Mouse (Mus musculus) heart, embryonic 12.5 days (tissue): ENCODE data around the gene Nnmt. TPM values are rescaled to one million over a fixed set of nuclear protein-coding genes. Genes with fewer than 3 reads are reported as not detected.

ENCODE experiments used
- ATAC-seq: fragments of 200-750 bp; cut with Nextera tagmentation; 2 replicates; pipeline ENCODE4 v1.8.0; 2017; ENCODE audit warnings: moderate TSS enrichment, moderate library complexity; ENCODE audit not compliant: insufficient number of reproducible peaks, low FRiP score
- H3K27ac ChIP-seq: fragments of 300-500 bp; sonication (generic); 2 replicates; pipeline ENCODE4 v1.5.1; 2016; ENCODE audit warnings: mild to moderate bottlenecking, moderate library complexity; ENCODE audit not compliant: poor library complexity, severe bottlenecking
- H3K27me3 ChIP-seq: fragments of 300-500 bp; sonication (generic); replicated peaks from 2 replicates; pipeline ENCODE4 v1.6.1; 2016; ENCODE audit warnings: mild to moderate bottlenecking, moderate library complexity
- H3K36me3 ChIP-seq: fragments of 300-500 bp; sonication (generic); 2 replicates; pipeline ENCODE4 v1.6.1; 2016; ENCODE audit warnings: mild to moderate bottlenecking, moderate library complexity
- H3K4me1 ChIP-seq: fragments of 300-500 bp; sonication (generic); replicated peaks from 2 replicates; pipeline ENCODE4 v1.6.1; 2016; ENCODE audit warnings: mild to moderate bottlenecking
- H3K4me2 ChIP-seq: fragments of 300-500 bp; sonication (generic); 2 replicates; pipeline ENCODE4 v1.6.1; 2016; ENCODE audit warnings: mild to moderate bottlenecking, moderate library complexity
- H3K4me3 ChIP-seq: fragments of 300-500 bp; sonication (generic); 2 replicates; pipeline ENCODE4 v1.5.1; 2016; ENCODE audit warnings: mild to moderate bottlenecking
- H3K9ac ChIP-seq: fragments of 300-500 bp; sonication (generic); 2 replicates; pipeline ENCODE4 v1.6.1; 2016; ENCODE audit warnings: mild to moderate bottlenecking, moderate library complexity
- H3K9me3 ChIP-seq: fragments of 300-500 bp; sonication (generic); replicated peaks from 2 replicates; pipeline ENCODE4 v1.6.1; 2016; ENCODE audit warnings: mild to moderate bottlenecking, moderate library complexity
- WGBS: fragments of 180-500 bp; shearing (Covaris S2); methylation state at CpG from one replicate; pipeline ENCODE4 v1.1.7; 2016; 5-methylcytosine and 5-hydroxymethylcytosine counted together
- polyA plus RNA-seq: library from polyadenylated mRNA; unstranded; fragments of >200 nt; fragmentation: Nextera tagmentation; extraction: Ambion mirVana; gene quantifications from 2 replicates; pipeline ENCODE4 v1.2.1, GENCODE M21; 2016

Nnmt gene
- polyA plus RNA-seq, 1 experiment from 2014 or later = 3.3 TPM

GRCm38 (mm10) chr9:48619268-48619667, 14.3 kb upstream of the Nnmt start:
- Histone ChIP-seq H3K27me3 (peaks cover 20% of the 10 kb centered on the region), H3K4me2 (no peak overlapping the region), H3K4me1 (peaks cover 7% of the 10 kb centered on the region), H3K9ac (no peak overlapping the region), H3K27ac (no peak overlapping the region), H3K4me3 (no peak overlapping the region), H3K9me3 (peaks cover 5% of the 10 kb centered on the region; the same call in 1 of the 2 replicates), H3K36me3 (no peaks in the 10 kb centered on the region)
- no peak for ATAC-seq
- WGBS = 76% methylated on average over 1 of the region's 1 CpGs

DNA sequence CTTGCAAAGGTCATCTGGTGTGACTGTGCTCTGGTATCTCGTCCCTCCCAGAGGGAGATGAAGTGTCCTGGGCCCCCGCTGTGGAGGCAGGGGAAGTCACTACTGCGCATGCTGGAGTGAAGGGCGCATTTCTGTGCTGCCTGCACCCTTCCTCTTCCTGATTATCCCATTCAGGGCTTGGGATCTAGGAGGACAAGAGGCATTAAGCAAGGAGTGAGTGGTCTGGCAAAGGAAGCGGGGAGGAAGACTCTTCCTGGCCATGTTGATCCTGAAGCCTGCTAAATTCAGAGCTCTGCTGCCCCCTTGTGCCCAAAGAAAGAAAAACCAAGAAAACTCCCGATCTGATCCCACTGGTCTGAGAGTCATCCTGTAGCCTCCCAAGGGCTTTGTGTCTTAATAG, 13.6 kb upstream of the Nnmt start:
- no peak overlapping the region for H3K27ac ChIP-seq
- H3K4me1 ChIP-seq = peaks cover 7% of the 10 kb centered on the region
- peaks cover 20% of the 10 kb centered on the region for H3K27me3 ChIP-seq
- H3K9me3 ChIP-seq = peaks cover 5% of the 10 kb centered on the region; the same call in 1 of the 2 replicates
- 10% methylated on average over 6 of the region's 6 CpGs for WGBS
- H3K9ac ChIP-seq = no peak overlapping the region
- ATAC-seq = no peak
- peak overlapping the region; percentile 67 for H3K4me2 ChIP-seq
- H3K36me3 ChIP-seq = no peaks in the 10 kb centered on the region
- H3K4me3 ChIP-seq = peak overlapping the region; percentile 32

DNA sequence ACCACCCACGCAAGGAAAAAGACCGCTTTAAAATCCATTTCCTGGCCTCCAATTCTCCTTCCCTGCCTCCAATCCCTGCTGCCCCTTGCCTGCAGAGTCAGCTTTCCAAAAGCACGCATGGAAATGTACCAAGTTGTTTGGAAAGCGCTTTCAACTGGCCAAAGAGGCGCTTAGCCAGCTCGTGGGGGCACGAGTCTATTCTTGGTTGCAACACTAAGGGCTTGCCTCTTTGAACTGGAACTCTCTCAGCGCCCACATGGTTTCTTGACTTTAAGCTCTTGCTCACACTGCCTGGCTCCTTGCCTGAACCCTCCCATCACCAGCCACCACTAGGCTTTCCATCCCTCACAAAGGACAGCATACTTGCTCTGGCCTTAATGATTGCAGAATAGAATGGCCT, 13.2 kb upstream of the Nnmt start:
- Histone ChIP-seq H3K4me1 (peaks cover 7% of the 10 kb centered on the region), H3K9ac (no peak overlapping the region), H3K9me3 (peaks cover 5% of the 10 kb centered on the region; the same call in 1 of the 2 replicates), H3K4me2 (peak overlapping the region; percentile 67), H3K4me3 (no peak overlapping the region), H3K36me3 (no peaks in the 10 kb centered on the region), H3K27ac (no peak overlapping the region), H3K27me3 (peaks cover 20% of the 10 kb centered on the region)
- 56% methylated on average over 8 of the region's 8 CpGs for WGBS
- ATAC-seq = no peak

DNA sequence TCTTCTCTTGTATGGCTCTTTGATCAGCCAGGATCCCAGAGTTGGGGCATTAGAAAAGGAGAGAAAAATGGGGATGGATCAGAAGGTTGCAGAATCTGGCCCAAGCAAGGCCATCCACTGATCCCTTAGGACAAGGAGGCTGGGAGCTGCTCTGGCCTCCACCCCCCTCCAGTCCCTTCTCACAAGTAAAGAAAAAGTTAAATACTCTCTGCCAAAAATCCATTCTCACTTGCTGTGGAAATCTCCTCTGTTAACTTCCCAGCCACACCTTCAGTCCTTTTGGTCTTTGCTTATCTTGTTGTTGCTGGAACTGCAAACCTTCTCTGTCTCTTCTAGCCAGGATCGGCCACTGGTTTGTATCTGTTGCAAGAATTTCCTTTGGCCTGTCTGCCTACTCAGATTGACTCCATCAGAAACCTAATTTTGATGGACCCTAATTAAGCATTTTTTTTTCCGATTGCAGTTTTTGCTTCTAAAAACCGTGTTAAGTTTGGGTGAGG, 12.6 kb upstream of the Nnmt start:
- Histone ChIP-seq H3K4me2 (no peak overlapping the region), H3K4me1 (peaks cover 7% of the 10 kb centered on the region), H3K9ac (no peak overlapping the region), H3K4me3 (no peak overlapping the region), H3K27ac (no peak overlapping the region), H3K36me3 (no peaks in the 10 kb centered on the region), H3K9me3 (no peaks in the 10 kb centered on the region), H3K27me3 (peaks cover 20% of the 10 kb centered on the region)
- 52% methylated on average over 3 of the region's 3 CpGs for WGBS
- no peak for ATAC-seq

DNA sequence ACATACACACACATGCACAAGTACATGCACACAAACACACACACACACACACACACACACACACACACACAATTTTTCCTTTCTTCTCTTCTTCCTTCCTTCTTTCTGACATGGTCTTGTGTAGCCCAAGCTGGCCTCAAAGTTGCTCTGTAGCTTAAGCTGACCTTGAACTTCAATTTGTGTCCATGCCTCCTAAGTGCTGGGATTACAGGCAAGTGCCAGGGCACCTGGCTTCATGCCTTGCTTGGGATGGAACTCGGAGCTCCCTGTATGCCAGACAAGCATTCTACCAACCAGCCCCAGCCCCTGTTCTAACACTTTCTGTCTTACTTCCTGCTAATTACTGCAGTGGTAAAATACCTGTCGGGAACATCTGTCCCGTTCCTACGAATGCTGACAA, 8.3 kb upstream of the Nnmt start:
- no peaks in the 10 kb centered on the region for H3K27me3 ChIP-seq
- H3K9ac ChIP-seq = no peak overlapping the region
- peaks cover 4% of the 10 kb centered on the region for H3K4me1 ChIP-seq
- no peak overlapping the region for H3K4me2 ChIP-seq
- no peak for ATAC-seq
- H3K9me3 ChIP-seq = no peaks in the 10 kb centered on the region
- H3K27ac ChIP-seq = no peak overlapping the region
- no peak overlapping the region for H3K4me3 ChIP-seq
- 76% methylated on average over 4 of the region's 4 CpGs for WGBS
- no peaks in the 10 kb centered on the region for H3K36me3 ChIP-seq

- Histone ChIP-seq H3K27ac (no peak overlapping the region), H3K27me3 (no peaks in the 10 kb centered on the region), H3K9ac (no peak overlapping the region), H3K4me1 (no peaks in the 10 kb centered on the region), H3K9me3 (no peaks in the 10 kb centered on the region), H3K4me3 (no peak overlapping the region), H3K4me2 (no peak overlapping the region), H3K36me3 (no peaks in the 10 kb centered on the region)
- WGBS = 73% methylated on average over 5 of the region's 5 CpGs
- ATAC-seq = no peak
Measured at GRCm38 (mm10) chr9:48612542-48612941, 7.6 kb upstream of the Nnmt start.

GRCm38 (mm10) chr9:48611032-48611431, 6.1 kb upstream of the Nnmt start:
- Histone ChIP-seq H3K9me3 (no peaks in the 10 kb centered on the region), H3K27ac (no peak overlapping the region), H3K4me1 (no peaks in the 10 kb centered on the region), H3K9ac (no peak overlapping the region), H3K4me2 (no peak overlapping the region), H3K36me3 (no peaks in the 10 kb centered on the region), H3K4me3 (no peak overlapping the region), H3K27me3 (no peaks in the 10 kb centered on the region)
- no peak for ATAC-seq
- WGBS = 29% methylated on average over 1 of the region's 1 CpGs

GRCm38 (mm10) chr9:48609734-48610133, 4.8 kb upstream of the Nnmt start:
- Histone ChIP-seq H3K4me2 (no peak overlapping the region), H3K9me3 (no peaks in the 10 kb centered on the region), H3K4me1 (no peaks in the 10 kb centered on the region), H3K27ac (no peak overlapping the region), H3K36me3 (no peaks in the 10 kb centered on the region), H3K27me3 (no peaks in the 10 kb centered on the region), H3K9ac (no peak overlapping the region), H3K4me3 (no peak overlapping the region)
- 69% methylated on average over 4 of the region's 4 CpGs for WGBS
- ATAC-seq = no peak

GRCm38 (mm10) chr9:48607417-48607816, 2.5 kb upstream of the Nnmt start:
- no peak for ATAC-seq
- no peak overlapping the region for H3K9ac ChIP-seq
- 70% methylated on average over 7 of the region's 7 CpGs for WGBS
- H3K9me3 ChIP-seq = no peaks in the 10 kb centered on the region
- H3K4me1 ChIP-seq = no peaks in the 10 kb centered on the region
- H3K4me3 ChIP-seq = no peak overlapping the region
- H3K4me2 ChIP-seq = no peak overlapping the region
- no peaks in the 10 kb centered on the region for H3K27me3 ChIP-seq
- H3K27ac ChIP-seq = no peak overlapping the region
- H3K36me3 ChIP-seq = no peaks in the 10 kb centered on the region

DNA sequence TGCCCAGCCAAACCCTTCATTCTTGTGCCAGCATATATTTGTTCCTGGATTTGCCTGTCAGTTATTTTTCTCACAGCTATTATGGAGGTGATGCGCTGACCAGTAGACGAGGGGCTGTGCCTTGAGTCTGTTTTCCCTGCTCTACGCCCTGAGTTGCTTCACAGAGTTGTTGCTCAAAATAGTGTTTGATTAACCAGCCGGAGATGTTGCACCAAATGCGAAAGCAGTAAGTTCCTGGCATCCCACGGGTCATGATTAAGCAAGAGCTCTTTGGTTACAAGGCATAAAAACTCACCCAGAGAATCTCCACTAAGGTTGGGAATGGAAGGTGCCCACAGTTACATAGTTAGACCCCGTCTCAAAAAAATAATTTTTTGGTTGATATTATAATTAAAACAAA, 1.2 kb upstream of the Nnmt start:
- no peak overlapping the region for H3K27ac ChIP-seq
- no peak overlapping the region for H3K4me2 ChIP-seq
- H3K36me3 ChIP-seq = no peaks in the 10 kb centered on the region
- no peaks in the 10 kb centered on the region for H3K4me1 ChIP-seq
- 81% methylated on average over 7 of the region's 7 CpGs for WGBS
- no peaks in the 10 kb centered on the region for H3K27me3 ChIP-seq
- ATAC-seq = no peak
- no peak overlapping the region for H3K4me3 ChIP-seq
- no peak overlapping the region for H3K9ac ChIP-seq
- no peaks in the 10 kb centered on the region for H3K9me3 ChIP-seq

DNA sequence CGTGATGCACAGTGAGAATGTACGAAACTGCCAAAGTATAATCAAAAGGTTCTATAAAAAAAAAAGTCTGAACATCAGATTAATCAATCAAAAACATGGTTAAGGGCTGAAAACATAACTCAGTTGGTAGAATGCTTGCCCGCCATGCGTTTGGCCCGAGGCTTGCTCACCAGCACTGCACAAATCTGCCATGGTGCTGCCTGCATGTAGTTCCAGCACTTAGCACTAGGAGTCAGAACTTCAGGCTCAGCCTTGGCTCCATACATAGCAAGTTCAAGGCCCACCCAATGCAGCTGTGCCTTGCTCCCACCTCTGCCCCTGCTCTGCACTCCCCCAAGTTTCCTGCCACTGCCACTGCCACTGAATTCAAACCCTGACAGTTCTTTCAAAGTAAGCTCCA, 744 bp upstream of the Nnmt start:
- H3K9ac ChIP-seq = no peak overlapping the region
- H3K36me3 ChIP-seq = no peaks in the 10 kb centered on the region
- no peak overlapping the region for H3K4me3 ChIP-seq
- no peaks in the 10 kb centered on the region for H3K4me1 ChIP-seq
- no peak overlapping the region for H3K27ac ChIP-seq
- H3K9me3 ChIP-seq = no peaks in the 10 kb centered on the region
- no peaks in the 10 kb centered on the region for H3K27me3 ChIP-seq
- no peak for ATAC-seq
- H3K4me2 ChIP-seq = no peak overlapping the region
- 81% methylated on average over 5 of the region's 5 CpGs for WGBS

- no peak overlapping the region for H3K9ac ChIP-seq
- H3K4me1 ChIP-seq = no peaks in the 10 kb centered on the region
- H3K4me3 ChIP-seq = no peak overlapping the region
- H3K36me3 ChIP-seq = no peaks in the 10 kb centered on the region
- H3K9me3 ChIP-seq = no peaks in the 10 kb centered on the region
- no peaks in the 10 kb centered on the region for H3K27me3 ChIP-seq
- 50% methylated on average over 1 of the region's 1 CpGs for WGBS
- no peak for ATAC-seq
- no peak overlapping the region for H3K4me2 ChIP-seq
- no peak overlapping the region for H3K27ac ChIP-seq
Measured at GRCm38 (mm10) chr9:48604226-48604625, 727 bp downstream of the Nnmt start.
